In genomic region chr5:136563104-136563503, GRCm38 (mm10) we compare ENCODE assay signal across 18 mouse cellular contexts. TPM values are rescaled to one million over a fixed set of nuclear protein-coding genes. Genes with fewer than 3 reads are reported as not detected.
DNase-seq lines count a peak whose midpoint lies in the region; ATAC-seq and TF ChIP-seq lines count a peak whose summit lies in the region.
"Had no signal": no experiment of that assay in that cellular context is flagged by ENCODE, and none has a peak within 500 bp of the region (broad histone marks: within the 10 kb centered on the region; RNA-seq: fewer than 3 reads in every experiment).

No protein-coding gene starts in this region.

- DNase-seq in embryonic facial prominence, embryonic 14.5 days (ENCODE audit: low spot score) = no peak
- no peak for DNase-seq in embryonic facial prominence, embryonic 10.5 days (ENCODE audit: low spot score)
- DNase-seq in forebrain, postnatal 0 days = no peak
- DNase-seq in forebrain, embryonic 14.5 days (ENCODE audit: low spot score) = no peak
- DNase-seq in midbrain, embryonic 14.5 days = no peak
- DNase-seq: adrenal gland, postnatal 14 days; cerebellum, adult 11-12 months; cerebellum, postnatal 10 days; gastrocnemius, postnatal 14 days; heart, adult 2 months; heart, postnatal 14 days had no signal

- 59% methylated on average over 4 of the region's 4 CpGs for WGBS in embryonic facial prominence, embryonic 14.5 days
- 58% methylated on average over 4 of the region's 4 CpGs for WGBS in embryonic facial prominence, embryonic 10.5 days
- 54% methylated on average over 4 of the region's 4 CpGs for WGBS in forebrain, postnatal 0 days
- 50% methylated on average over 4 of the region's 4 CpGs for WGBS in forebrain, embryonic 14.5 days
- 75% methylated on average over 4 of the region's 4 CpGs for WGBS in midbrain, embryonic 14.5 days

- no peaks in the 10 kb centered on the region for H3K9me3 ChIP-seq in embryonic facial prominence, embryonic 14.5 days (ENCODE audit: control insufficient read depth, low read length)
- H3K9me3 ChIP-seq in embryonic facial prominence, embryonic 10.5 days = no peaks in the 10 kb centered on the region
- no peaks in the 10 kb centered on the region for H3K9me3 ChIP-seq in forebrain, postnatal 0 days (ENCODE audit: low read length)
- no peaks in the 10 kb centered on the region for H3K9me3 ChIP-seq in forebrain, embryonic 14.5 days (replicated peaks; ENCODE audit: control insufficient read depth, low read length)
- H3K9me3 ChIP-seq in megakaryocyte, embryonic 14.5 days = no peaks in the 10 kb centered on the region
- H3K9me3 ChIP-seq in midbrain, embryonic 14.5 days (ENCODE audit: control insufficient read depth, low read length) = no peaks in the 10 kb centered on the region
- H3K9me3 ChIP-seq: heart, embryonic 15.5 days; hindbrain, embryonic 15.5 days had no signal

- H3K4me1 ChIP-seq in embryonic facial prominence, embryonic 14.5 days (ENCODE audit: control insufficient read depth, insufficient read depth, low read length) = peaks cover 27% of the 10 kb centered on the region
- peaks cover 63% of the 10 kb centered on the region for H3K4me1 ChIP-seq in embryonic facial prominence, embryonic 10.5 days
- H3K4me1 ChIP-seq in forebrain, postnatal 0 days (ENCODE audit: insufficient read depth) = no peaks in the 10 kb centered on the region
- H3K4me1 ChIP-seq in forebrain, embryonic 14.5 days (ENCODE audit: control insufficient read depth, insufficient read depth, low read length) = peaks cover 24% of the 10 kb centered on the region
- H3K4me1 ChIP-seq in megakaryocyte, embryonic 14.5 days = peaks cover 61% of the 10 kb centered on the region
- peaks cover 27% of the 10 kb centered on the region for H3K4me1 ChIP-seq in midbrain, embryonic 14.5 days (ENCODE audit: control insufficient read depth, insufficient read depth, low read length)

- no peak for TF ChIP-seq CTCF in forebrain, postnatal 0 days (IDR thresholded peaks at IDR 0.05; ENCODE audit: low read depth)

- H3K4me2 ChIP-seq in embryonic facial prominence, embryonic 14.5 days (ENCODE audit: low read depth, low read length) = 0 out of 2 replicates have a peak overlapping the region, but pooled peaks have one; percentile 7
- H3K4me2 ChIP-seq in forebrain, postnatal 0 days (ENCODE audit: low read depth) = peak overlapping the region; percentile 93
- no peak overlapping the region for H3K4me2 ChIP-seq in forebrain, embryonic 14.5 days (ENCODE audit: low read length)
- no peak overlapping the region for H3K4me2 ChIP-seq in midbrain, embryonic 14.5 days (ENCODE audit: low read length)

- H3K9ac ChIP-seq in embryonic facial prominence, embryonic 14.5 days (ENCODE audit: low read depth, low read length) = no peak overlapping the region
- H3K9ac ChIP-seq in forebrain, postnatal 0 days = no peak overlapping the region
- no peak overlapping the region for H3K9ac ChIP-seq in forebrain, embryonic 14.5 days (ENCODE audit: low read length)
- H3K9ac ChIP-seq in midbrain, embryonic 14.5 days (replicated peaks; ENCODE audit: low read length) = no peak overlapping the region
- H3K9ac ChIP-seq: heart, embryonic 15.5 days; hindbrain, embryonic 15.5 days had no signal

- H3K27me3 ChIP-seq in embryonic facial prominence, embryonic 14.5 days (replicated peaks; ENCODE audit: control insufficient read depth, insufficient read depth, low read length) = peaks cover 6% of the 10 kb centered on the region; the same call in 1 of the 2 replicates
- H3K27me3 ChIP-seq in embryonic facial prominence, embryonic 10.5 days (replicated peaks; ENCODE audit: low read depth, poor library complexity, severe bottlenecking) = 0 out of 2 replicates have a peak, but pooled peaks cover 5% of the 10 kb centered on the region
- peaks cover 3% of the 10 kb centered on the region; the same call in 1 of the 2 replicates for H3K27me3 ChIP-seq in forebrain, postnatal 0 days (ENCODE audit: insufficient read depth, low read length)
- 0 out of 2 replicates have a peak, but pooled peaks cover 2% of the 10 kb centered on the region for H3K27me3 ChIP-seq in forebrain, embryonic 14.5 days (replicated peaks; ENCODE audit: control insufficient read depth, insufficient read depth, low read length)
- no peaks in the 10 kb centered on the region for H3K27me3 ChIP-seq in megakaryocyte, embryonic 14.5 days (replicated peaks)
- 0 out of 2 replicates have a peak, but pooled peaks cover 4% of the 10 kb centered on the region for H3K27me3 ChIP-seq in midbrain, embryonic 14.5 days (ENCODE audit: control insufficient read depth, insufficient read depth, low read length)
- H3K27me3 ChIP-seq: heart, embryonic 15.5 days; hindbrain, embryonic 15.5 days; Patski had no signal

- no peak for ATAC-seq in embryonic facial prominence, embryonic 14.5 days (ENCODE audit: low read depth)
- ATAC-seq in forebrain, postnatal 0 days = no peak
- ATAC-seq in forebrain, embryonic 14.5 days = no peak
- no peak for ATAC-seq in megakaryocyte, adult 5-6 weeks (ENCODE audit: poor library complexity, severe bottlenecking)
- no peak for ATAC-seq in midbrain, embryonic 14.5 days (ENCODE audit: low FRiP score, low TSS enrichment)
- ATAC-seq: activated CD4-positive, CD25-positive, alpha-beta regulatory T cell, adult 4 months; intestine, embryonic 16.5 days; Patski had no signal

- H3K4me3 ChIP-seq in embryonic facial prominence, embryonic 14.5 days (ENCODE audit: low read depth, low read length) = no peak overlapping the region
- H3K4me3 ChIP-seq in embryonic facial prominence, embryonic 10.5 days = no peak overlapping the region
- H3K4me3 ChIP-seq in forebrain, postnatal 0 days (ENCODE audit: low read depth, low read length) = peak overlapping the region; percentile 8; the same call in 1 of the 2 replicates
- no peak overlapping the region for H3K4me3 ChIP-seq in forebrain, embryonic 14.5 days (ENCODE audit: low read depth, low read length)
- H3K4me3 ChIP-seq in megakaryocyte, embryonic 14.5 days (replicated peaks) = peak overlapping the region; percentile 14
- no peak overlapping the region for H3K4me3 ChIP-seq in midbrain, embryonic 14.5 days (replicated peaks; ENCODE audit: low read depth, low read length)
- H3K4me3 ChIP-seq: heart, adult 2 months; heart, embryonic 15.5 days; hindbrain, embryonic 15.5 days had no signal

- no peak overlapping the region for H3K27ac ChIP-seq in embryonic facial prominence, embryonic 14.5 days (replicated peaks; ENCODE audit: low read depth, low read length)
- no peak overlapping the region for H3K27ac ChIP-seq in embryonic facial prominence, embryonic 10.5 days (replicated peaks)
- H3K27ac ChIP-seq in forebrain, postnatal 0 days (ENCODE audit: low read depth, low read length) = no peak overlapping the region
- H3K27ac ChIP-seq in forebrain, embryonic 14.5 days (ENCODE audit: low read depth, low read length) = no peak overlapping the region
- no peak overlapping the region for H3K27ac ChIP-seq in midbrain, embryonic 14.5 days (replicated peaks; ENCODE audit: low read depth, low read length)
- H3K27ac ChIP-seq: heart, adult 2 months; heart, embryonic 15.5 days; hindbrain, embryonic 15.5 days had no signal

- H3K36me3 ChIP-seq in embryonic facial prominence, embryonic 14.5 days (ENCODE audit: control insufficient read depth, insufficient read depth, low read length) = no peaks in the 10 kb centered on the region
- no peaks in the 10 kb centered on the region for H3K36me3 ChIP-seq in embryonic facial prominence, embryonic 10.5 days (replicated peaks)
- no peaks in the 10 kb centered on the region for H3K36me3 ChIP-seq in forebrain, postnatal 0 days (ENCODE audit: insufficient read depth)
- no peaks in the 10 kb centered on the region for H3K36me3 ChIP-seq in forebrain, embryonic 14.5 days (ENCODE audit: control insufficient read depth, insufficient read depth, low read length)
- H3K36me3 ChIP-seq in megakaryocyte, embryonic 14.5 days (replicated peaks; ENCODE audit: low read length) = peaks cover 8% of the 10 kb centered on the region
- no peaks in the 10 kb centered on the region for H3K36me3 ChIP-seq in midbrain, embryonic 14.5 days (ENCODE audit: control insufficient read depth, insufficient read depth, low read length)
- H3K36me3 ChIP-seq: heart, embryonic 15.5 days; hindbrain, embryonic 15.5 days had no signal

RNA-seq across cellular contexts. Expression of gene Cux1, which starts 4.2 kb away (rescaled TPM):
- polyA plus RNA-seq in embryonic facial prominence, embryonic 14.5 days (2014; fragmentation: Nextera tagmentation; extraction: Ambion mirVana) = 60.6 and 65.5 TPM in 2 replicates
- 75.3 and 77.8 TPM in 2 replicates for polyA plus RNA-seq in embryonic facial prominence, embryonic 10.5 days (2016; fragmentation: Nextera tagmentation; extraction: Ambion mirVana)
- 124 and 141 TPM in 2 replicates for total RNA-seq in forebrain, postnatal 0 days (2014; rRNA removed)
- 82.9 and 86.0 TPM in 2 replicates for polyA plus RNA-seq in forebrain, postnatal 0 days (2015; fragmentation: Nextera tagmentation; extraction: Ambion mirVana)
- 89.6 and 115 TPM in 2 replicates for polyA plus RNA-seq in forebrain, embryonic 14.5 days (2014; fragmentation: Nextera tagmentation; extraction: Ambion mirVana)
- 29.7 and 39.7 TPM in 2 replicates for polyA plus RNA-seq in megakaryocyte, embryonic 14.5 days (2012; ENCODE audit: insufficient read depth, low replicate concordance)
- total RNA-seq in megakaryocyte, adult 5-6 weeks (2015) = 74.0 and 88.0 TPM in 2 replicates
- 77.4 and 95.4 TPM in 2 replicates for total RNA-seq in megakaryocyte, adult 5-6 weeks (2017)
- 109 and 112 TPM in 2 replicates for polyA plus RNA-seq in midbrain, embryonic 14.5 days (2014; fragmentation: Nextera tagmentation; extraction: Ambion mirVana)

Comparison
In these comparisons a context has a peak if more than half of its experiments do, and no peak if none do; other contexts are left out.
1. H3K4me2 ChIP-seq: peak in embryonic facial prominence, embryonic 14.5 days (single experiment) and forebrain, postnatal 0 days (single experiment); none in forebrain, embryonic 14.5 days (single experiment) and midbrain, embryonic 14.5 days (single experiment).
2. H3K4me3 ChIP-seq: peak in forebrain, postnatal 0 days (single experiment) and megakaryocyte, embryonic 14.5 days (single experiment); none in embryonic facial prominence, embryonic 14.5 days (single experiment), embryonic facial prominence, embryonic 10.5 days (single experiment), forebrain, embryonic 14.5 days (single experiment) and midbrain, embryonic 14.5 days (single experiment).